Mouse (Mus musculus) mouse embryonic stem cell (cell line): ENCODE results near the gene Trio.
"Not testable (repeated sequence)": the region's sequence is repeated elsewhere in the genome, so short reads cannot be mapped to it uniquely, and the experiment has no call there.

Experiments used
- in situ Hi-C, 2 experiments: fragments of 300-500 bp; cut with MboI; formaldehyde crosslinking; loops; 1 replicate in 1 of 2; 3 replicates in 1 of 2; pipeline ENCODE4 v1.14.3; 2019 to 2020; ENCODE audit warnings: low sequenced_read_pairs in 2 of 2, low pct_unique_long_range_greater_than_20kb in 1 of 2, mixed read lengths in 1 of 2; ENCODE audit not compliant: unreplicated experiment in 1 of 2

Trio gene

DNA sequence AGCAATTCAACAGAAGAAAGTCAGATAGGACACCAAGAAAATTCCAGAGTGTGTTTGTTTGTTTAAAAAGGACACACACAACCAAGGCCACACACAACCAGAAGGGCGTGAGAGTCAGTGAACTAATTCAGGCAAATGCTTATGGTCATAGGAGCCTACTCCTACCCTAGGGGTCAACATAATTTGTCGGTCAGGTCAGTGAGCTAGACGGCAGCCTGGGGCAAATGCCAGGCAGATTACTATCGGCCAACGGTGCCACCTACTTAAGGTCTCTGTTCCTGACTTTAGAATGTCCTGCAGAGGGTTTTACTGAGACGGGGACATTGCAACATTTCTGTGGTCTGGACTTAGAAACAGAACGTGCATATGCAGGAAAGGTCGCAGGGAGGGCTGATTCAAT, 276.9 kb downstream of the Trio start:
- in situ Hi-C loops = no loop called here

DNA sequence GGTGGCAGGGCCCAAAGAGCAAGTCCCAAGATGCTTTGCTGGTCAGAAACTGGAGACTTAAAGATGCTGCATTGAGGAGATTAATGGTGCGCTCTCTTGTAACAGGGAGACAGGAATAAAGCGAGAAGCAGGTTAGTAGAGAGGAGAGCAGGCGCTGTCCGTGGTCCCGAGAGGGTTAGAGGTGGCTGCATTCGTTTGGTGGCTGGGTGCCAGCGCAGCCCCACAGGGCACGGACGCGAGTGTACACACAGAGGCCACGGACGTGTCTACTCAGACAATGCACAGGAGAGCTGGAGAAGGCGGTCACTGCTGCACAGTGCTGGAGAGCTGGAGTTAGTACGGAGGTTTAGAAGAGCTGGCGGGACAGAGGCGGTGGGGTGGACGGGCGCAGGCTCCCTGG, 278.1 kb downstream of the Trio start:
- in situ Hi-C loops = no loop called here

DNA sequence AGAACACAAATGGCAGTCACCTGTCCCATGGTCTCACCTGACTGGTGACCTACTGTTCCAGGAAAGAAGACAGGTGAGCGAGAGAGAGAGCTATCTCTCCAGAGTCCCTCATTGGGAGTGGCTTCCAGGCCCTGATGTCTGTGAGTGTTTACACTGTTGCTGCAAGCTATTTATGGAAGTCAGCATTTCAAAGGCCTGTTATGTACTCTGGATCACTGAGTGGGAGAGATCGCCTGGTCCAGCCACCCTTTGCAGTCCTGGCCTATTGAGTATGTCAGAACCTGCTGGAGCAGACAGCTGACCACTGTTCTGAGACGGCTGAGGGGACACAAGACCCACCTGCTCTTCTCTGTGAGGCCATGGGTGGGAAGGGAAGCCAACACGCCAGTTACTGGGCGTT, 280.7 kb downstream of the Trio start:
- in situ Hi-C loops = no loop called here

DNA sequence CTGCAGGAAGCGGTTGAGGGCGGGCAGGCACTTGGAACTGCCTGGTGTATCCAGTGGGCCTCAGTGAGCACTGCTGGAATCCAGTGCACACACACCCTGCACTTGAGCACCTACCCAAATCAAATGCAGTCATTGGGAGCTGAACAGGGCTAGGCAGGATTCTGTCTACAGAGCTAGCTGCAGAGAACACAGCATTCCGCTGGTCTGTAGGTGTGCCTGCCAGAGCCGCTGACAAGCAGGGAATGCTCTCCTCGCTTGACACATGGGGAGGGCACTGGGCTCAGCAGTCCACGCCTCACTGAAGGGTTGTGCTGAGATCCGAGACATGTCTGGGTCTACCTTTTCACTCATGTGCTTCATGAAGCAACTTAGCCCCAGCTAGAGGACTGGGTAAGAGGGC, 285.6 kb downstream of the Trio start:
- in situ Hi-C loops = no loop called here

GRCm38 (mm10) chr15:27731818-27732217, 293.8 kb downstream of the Trio start:
- in situ Hi-C loops = no loop called here

- in situ Hi-C loops = no loop called here
Measured at GRCm38 (mm10) chr15:27726228-27726627, 299.4 kb downstream of the Trio start.

DNA sequence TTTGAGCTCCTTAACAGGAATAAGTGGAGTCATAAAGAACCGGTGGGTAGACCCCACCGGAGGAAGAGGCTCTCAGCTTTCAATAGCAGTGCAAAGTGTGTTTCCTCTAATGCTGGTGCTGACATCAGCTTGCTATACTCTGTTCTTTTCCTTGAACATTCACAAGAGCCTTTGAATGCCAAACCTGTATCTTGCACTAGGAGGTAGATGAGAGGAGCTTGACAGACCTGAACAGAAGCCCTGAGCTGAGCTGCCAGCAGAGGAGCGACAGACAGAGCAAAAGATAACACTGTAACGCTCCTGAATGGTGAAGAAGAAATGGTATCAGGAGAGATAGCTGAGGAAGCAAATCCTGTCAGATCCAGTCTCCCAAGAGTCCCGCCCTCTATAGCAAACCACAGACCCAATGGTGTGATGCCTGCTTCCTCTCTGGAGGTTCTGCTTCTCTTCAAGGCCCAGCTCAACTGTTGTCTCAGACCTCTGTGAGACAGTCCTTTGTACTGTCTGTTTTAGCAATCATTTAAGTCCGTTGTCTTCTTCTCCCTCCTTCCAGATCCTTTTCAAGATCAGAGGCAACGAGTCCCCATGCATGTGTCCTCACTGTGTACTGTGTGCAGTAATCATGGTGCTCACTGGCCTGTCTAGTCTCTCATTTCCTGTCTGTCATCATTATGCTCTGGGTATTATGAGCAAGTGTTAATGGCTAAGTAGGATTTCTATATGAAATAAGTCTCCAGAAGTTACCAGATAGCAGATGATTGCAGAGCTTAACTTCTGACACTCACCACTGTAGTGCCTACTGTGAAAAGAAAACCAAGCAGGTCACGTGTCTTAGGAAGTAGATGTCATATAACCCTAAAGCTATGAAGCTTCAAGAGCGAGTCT, 300.6 kb downstream of the Trio start:
- in situ Hi-C loops = no loop called here

GRCm38 (mm10) chr15:27724298-27724697, 301.4 kb downstream of the Trio start:
- in situ Hi-C loops = no loop called here

- in situ Hi-C loops = no loop called here
Measured at GRCm38 (mm10) chr15:27723746-27724145, 301.9 kb downstream of the Trio start.

DNA sequence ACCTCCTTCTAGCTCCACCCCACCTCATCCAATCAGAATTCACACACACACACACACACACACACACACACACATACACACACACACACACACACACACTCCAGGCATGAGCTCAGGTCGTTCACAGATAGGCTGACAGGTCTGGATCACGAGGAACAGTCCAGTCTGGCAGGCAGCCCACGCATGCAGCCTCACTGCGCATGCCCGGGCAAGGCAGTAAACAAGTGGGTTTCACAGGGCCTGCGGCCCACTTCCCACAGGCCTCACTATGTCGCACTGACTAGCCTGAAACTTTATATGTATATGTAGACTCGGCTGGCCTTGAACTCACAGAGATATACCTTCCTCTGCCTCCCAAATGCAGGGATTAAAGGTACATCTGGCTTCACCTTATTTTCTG, 305.4 kb downstream of the Trio start:
- in situ Hi-C loops = not testable (repeated sequence)

DNA sequence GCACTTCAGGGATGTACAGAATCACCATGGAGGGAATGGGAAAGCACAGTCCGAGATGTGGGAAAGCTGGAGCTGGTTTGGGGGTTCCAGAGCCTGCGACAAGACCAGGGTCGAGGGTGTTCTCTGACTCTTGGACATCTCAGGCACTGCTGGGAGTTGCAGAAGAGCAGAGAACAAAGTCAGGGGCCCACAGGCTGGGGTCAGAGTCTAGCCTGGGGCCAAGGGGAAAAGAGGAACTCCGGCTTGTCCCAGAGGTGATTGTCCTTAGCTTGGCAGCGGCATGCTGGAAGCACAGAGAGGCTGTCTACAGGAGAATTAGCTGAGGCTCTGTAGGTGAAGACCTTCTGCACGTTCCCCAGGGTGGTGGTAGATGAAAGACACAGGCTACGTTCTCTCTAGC, 307.0 kb downstream of the Trio start:
- in situ Hi-C loops = no loop called here

GRCm38 (mm10) chr15:27715331-27715730, 310.3 kb downstream of the Trio start:
- in situ Hi-C loops = no loop called here

DNA sequence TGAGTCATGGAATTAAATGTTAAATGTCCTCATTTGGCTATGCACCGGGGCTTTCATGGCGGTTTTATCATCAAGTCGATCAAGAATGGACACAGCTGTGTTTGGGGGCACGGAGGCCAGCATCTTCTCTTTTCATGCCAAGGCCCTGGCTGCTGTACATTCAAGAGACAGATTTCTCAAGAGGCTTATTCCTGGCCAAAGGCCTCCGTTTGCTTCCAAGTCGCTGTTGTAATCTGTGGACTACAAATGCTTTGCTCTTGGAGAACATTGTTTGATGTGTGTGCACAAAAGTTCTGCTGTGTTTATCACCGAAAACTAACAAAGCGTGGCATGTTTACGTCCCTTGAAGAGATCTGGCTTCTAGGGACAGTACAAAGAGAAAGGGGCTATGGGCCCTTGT, 314.9 kb downstream of the Trio start:
- in situ Hi-C loops = no loop called here

GRCm38 (mm10) chr15:27708968-27709612, 316.6 kb downstream of the Trio start:
- in situ Hi-C loops = no loop called here

DNA sequence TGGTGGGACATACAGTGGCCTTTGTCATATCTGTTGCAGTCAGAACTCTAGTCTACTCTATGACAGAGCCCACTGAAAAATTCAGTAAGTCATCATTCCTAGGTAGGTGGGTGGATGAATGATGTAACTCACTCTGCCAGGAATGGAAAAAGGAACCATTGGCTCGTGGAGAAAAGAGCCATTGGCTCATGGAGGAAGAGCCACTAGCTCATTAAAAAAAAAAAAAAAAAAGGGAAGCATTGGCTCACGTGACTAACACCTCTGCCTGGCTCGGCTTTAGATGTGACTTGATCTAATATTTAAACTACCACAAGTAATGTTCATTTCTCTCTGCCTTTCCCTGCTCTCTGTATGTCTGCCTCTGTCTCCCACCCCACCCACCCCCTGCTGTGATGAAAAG, 317.1 kb downstream of the Trio start:
- in situ Hi-C loops = no loop called here

- in situ Hi-C loops = no loop called here
Measured at GRCm38 (mm10) chr15:27702972-27703313, 322.7 kb downstream of the Trio start.

GRCm38 (mm10) chr15:27702031-27702971, 323.3 kb downstream of the Trio start:
- in situ Hi-C loops = no loop called here

- in situ Hi-C loops = no loop called here
Measured at GRCm38 (mm10) chr15:27697632-27698031, 328.0 kb downstream of the Trio start.

DNA sequence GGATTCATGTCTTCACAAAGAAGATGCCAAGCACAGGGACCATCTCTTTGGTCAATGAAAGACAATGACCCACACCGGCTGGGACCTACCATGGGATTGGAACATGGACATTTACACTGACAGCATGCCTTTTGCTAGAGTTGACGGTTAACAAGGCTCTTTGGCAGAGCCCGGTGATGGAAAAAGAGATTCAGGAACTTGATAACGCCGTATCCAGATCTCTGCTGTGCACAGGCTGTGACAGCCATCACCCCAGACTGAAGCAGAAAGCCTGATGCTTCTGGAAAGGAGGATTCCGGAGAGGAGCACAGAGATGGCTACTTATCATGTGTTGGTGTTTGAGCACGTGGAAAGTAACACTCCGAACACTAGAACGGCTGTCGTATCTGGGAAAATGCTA, 332.4 kb downstream of the Trio start:
- in situ Hi-C loops = no loop called here
